ENCODE assay signal across 8 mouse cellular contexts in genomic region chr4:120369861-120370366, GRCm38 (mm10). TPM values are rescaled to one million over a fixed set of nuclear protein-coding genes. Genes with fewer than 3 reads are reported as not detected.
DNase-seq lines count a peak whose midpoint lies in the region; ATAC-seq and TF ChIP-seq lines count a peak whose summit lies in the region.

No protein-coding gene starts in this region.

- H3K27me3 ChIP-seq in embryonic facial prominence, embryonic 12.5 days, result peaks cover 8% of the 10 kb centered on the region; the same call in 1 of the 2 replicates
- 0 out of 2 replicates have a peak, but pooled peaks cover 2% of the 10 kb centered on the region for H3K27me3 ChIP-seq in hindbrain, embryonic 11.5 days (ENCODE audit: control insufficient read depth, insufficient read depth, low read length)
- peaks cover 37% of the 10 kb centered on the region for H3K27me3 ChIP-seq in midbrain, embryonic 12.5 days
- H3K27me3 ChIP-seq in cerebellum, adult 2 months (ENCODE audit: control insufficient read depth, insufficient read depth, low read length), result no peaks in the 10 kb centered on the region

- intact Hi-C loops in gastrocnemius, adult 2 months (cut with DNase I), result loop anchor here (2.0 to 5.0 kb wide), 3 partner anchors 43 to 153 kb away; no protein-coding TSS in a partner anchor
- intact Hi-C loops in gastrocnemius, postnatal 36 days (cut with DNase I), result loop anchor here (2.0 to 5.0 kb wide), 3 partner anchors 43 to 153 kb away; no protein-coding TSS in a partner anchor

- no peak for TF ChIP-seq CTCF in gastrocnemius, adult 2 months (IDR thresholded peaks at IDR 0.05)
- TF ChIP-seq CTCF in cerebellum, adult 2 months (IDR thresholded peaks at IDR 0.05; ENCODE audit: borderline replicate concordance, insufficient read depth, low read depth, low read length), result no peak

- WGBS in embryonic facial prominence, embryonic 12.5 days, result 15% methylated on average over 10 of the region's 10 CpGs
- 14% methylated on average over 10 of the region's 10 CpGs for WGBS in hindbrain, embryonic 11.5 days
- WGBS in midbrain, embryonic 12.5 days, result 10% methylated on average over 10 of the region's 10 CpGs
- WGBS in cerebellum, adult 2 months, result 48% methylated on average over 10 of the region's 10 CpGs

- no peak overlapping the region for H3K9ac ChIP-seq in embryonic facial prominence, embryonic 12.5 days
- H3K9ac ChIP-seq in hindbrain, embryonic 11.5 days (ENCODE audit: low read depth, low read length), result 0 out of 2 replicates have a peak overlapping the region, but pooled peaks have one; percentile 2
- H3K9ac ChIP-seq in midbrain, embryonic 12.5 days (replicated peaks), result 0 out of 2 replicates have a peak overlapping the region, but pooled peaks have one; percentile 11

- H3K36me3 ChIP-seq in embryonic facial prominence, embryonic 12.5 days, result no peaks in the 10 kb centered on the region
- H3K36me3 ChIP-seq in hindbrain, embryonic 11.5 days (ENCODE audit: control insufficient read depth, insufficient read depth, low read length), result no peaks in the 10 kb centered on the region
- no peaks in the 10 kb centered on the region for H3K36me3 ChIP-seq in midbrain, embryonic 12.5 days

- peaks cover 6% of the 10 kb centered on the region for H3K4me1 ChIP-seq in embryonic facial prominence, embryonic 12.5 days
- peaks cover 8% of the 10 kb centered on the region; the same call in 1 of the 2 replicates for H3K4me1 ChIP-seq in hindbrain, embryonic 11.5 days (replicated peaks; ENCODE audit: control insufficient read depth, insufficient read depth, low read length)
- peaks cover 49% of the 10 kb centered on the region for H3K4me1 ChIP-seq in midbrain, embryonic 12.5 days
- 0 out of 2 replicates have a peak, but pooled peaks cover 4% of the 10 kb centered on the region for H3K4me1 ChIP-seq in cerebellum, adult 2 months (ENCODE audit: control insufficient read depth, insufficient read depth, low read length)

- peak; percentile 39 for DNase-seq in gastrocnemius, adult 2 months
- DNase-seq in gastrocnemius, postnatal 36 days, result no peak
- peak; percentile 43 for DNase-seq in hindbrain, embryonic 11.5 days (ENCODE audit: low spot score)
- no peak for DNase-seq in cerebellum, adult 9-11 months
- DNase-seq in cerebellum, adult 2 months, result no peak

- no peaks in the 10 kb centered on the region for H3K9me3 ChIP-seq in embryonic facial prominence, embryonic 12.5 days
- H3K9me3 ChIP-seq in hindbrain, embryonic 11.5 days (ENCODE audit: control insufficient read depth, low read length), result no peaks in the 10 kb centered on the region
- no peaks in the 10 kb centered on the region for H3K9me3 ChIP-seq in midbrain, embryonic 12.5 days

- peak; percentile 41; the same call in 1 of the 2 replicates for ATAC-seq in embryonic facial prominence, embryonic 12.5 days (ENCODE audit: insufficient number of reproducible peaks, insufficient read depth, low FRiP score, low TSS enrichment)
- peak; percentile 64 for ATAC-seq in hindbrain, embryonic 11.5 days (ENCODE audit: low FRiP score)
- peak; percentile 79 for ATAC-seq in midbrain, embryonic 12.5 days (ENCODE audit: low FRiP score, low read depth)
- ATAC-seq in megakaryocyte, adult 5-6 weeks (ENCODE audit: poor library complexity, severe bottlenecking), result no peak

- no peak for TF ChIP-seq POLR2A in cerebellum, adult 2 months (IDR thresholded peaks at IDR 0.05; ENCODE audit: borderline replicate concordance, insufficient read depth, low read length)

- peak overlapping the region; percentile 60 for H3K4me3 ChIP-seq in gastrocnemius, adult 2 months
- no peak overlapping the region for H3K4me3 ChIP-seq in embryonic facial prominence, embryonic 12.5 days
- no peak overlapping the region for H3K4me3 ChIP-seq in hindbrain, embryonic 11.5 days (ENCODE audit: low read depth, low read length)
- no peak overlapping the region for H3K4me3 ChIP-seq in midbrain, embryonic 12.5 days
- no peak overlapping the region for H3K4me3 ChIP-seq in cerebellum, adult 2 months (replicated peaks; ENCODE audit: insufficient read depth, low read depth, low read length)

- peak overlapping the region; percentile 68 for H3K27ac ChIP-seq in gastrocnemius, adult 2 months
- no peak overlapping the region for H3K27ac ChIP-seq in embryonic facial prominence, embryonic 12.5 days
- H3K27ac ChIP-seq in hindbrain, embryonic 11.5 days (ENCODE audit: low read depth, low read length), result no peak overlapping the region
- H3K27ac ChIP-seq in midbrain, embryonic 12.5 days (replicated peaks), result peak overlapping the region; percentile 60
- H3K27ac ChIP-seq in cerebellum, adult 2 months (ENCODE audit: insufficient read depth, low read length), result no peak overlapping the region

- peak overlapping the region; percentile 27; the same call in 1 of the 2 replicates for H3K4me2 ChIP-seq in embryonic facial prominence, embryonic 12.5 days (replicated peaks)
- no peak overlapping the region for H3K4me2 ChIP-seq in hindbrain, embryonic 11.5 days (replicated peaks; ENCODE audit: low read depth, low read length)
- H3K4me2 ChIP-seq in midbrain, embryonic 12.5 days (replicated peaks), result peak overlapping the region; percentile 34

RNA-seq across cellular contexts. Expression of gene Scmh1, which starts 35.2 kb away (rescaled TPM):
- 10 to 100 TPM; 46.3 to 52.4 TPM for total RNA-seq in gastrocnemius, adult 2 months (2021)
- 10 to 100 TPM; 37.7 to 39.7 TPM for total RNA-seq in gastrocnemius, postnatal 36 days (2021)
- 45.2 and 46.3 TPM in 2 replicates for polyA plus RNA-seq in embryonic facial prominence, embryonic 12.5 days (2016; fragmentation: Nextera tagmentation; extraction: Ambion mirVana)
- polyA plus RNA-seq in hindbrain, embryonic 11.5 days (2014; fragmentation: Nextera tagmentation; extraction: Ambion mirVana), result 47.3 and 53.5 TPM in 2 replicates
- 64.4 TPM in 2 replicates for polyA plus RNA-seq in midbrain, embryonic 12.5 days (2016; fragmentation: Nextera tagmentation; extraction: Ambion mirVana)
- 31.3 and 41.7 TPM in 2 replicates for total RNA-seq in megakaryocyte, adult 5-6 weeks (2015)
- 6.8 and 9.0 TPM in 2 replicates for total RNA-seq in megakaryocyte, adult 5-6 weeks (2017)
- polyA plus RNA-seq in cerebellum, adult 2 months (2012; rRNA removed), result 80.1 and 84.8 TPM in 2 replicates

Comparison
In these comparisons a context has a peak if more than half of its experiments do, and no peak if none do; other contexts are left out.
1. DNase-seq: peak in gastrocnemius, adult 2 months (single experiment) and hindbrain, embryonic 11.5 days (single experiment); none in gastrocnemius, postnatal 36 days (0 of 2), cerebellum, adult 9-11 months (single experiment) and cerebellum, adult 2 months (0 of 2).
2. H3K27ac ChIP-seq: peak in gastrocnemius, adult 2 months (single experiment) and midbrain, embryonic 12.5 days (single experiment); none in embryonic facial prominence, embryonic 12.5 days (single experiment), hindbrain, embryonic 11.5 days (single experiment) and cerebellum, adult 2 months (single experiment).